Mouse (Mus musculus) left cerebral cortex, postnatal 14 days (tissue): ENCODE measurements at regions not wholly inside any gene's neighbourhood (a gene's known extent, or its start where the extent isn't known, plus 50 kb on each side); places are given as distances from the start of the nearest gene placed in this dataset.

Experiments
- DNase-seq, 2 experiments: peaks; one replicate each; pipeline ENCODE4 v3.0.0; 2021 to 2022; ENCODE audit warnings: low spot score in 2 of 2, mixed read lengths in 1 of 2
- intact Hi-C: fragments of 180-260 bp; cut with DNase I; formaldehyde crosslinking; loops from one replicate; pipeline ENCODE4 v1.15.1; 2025

DNA sequence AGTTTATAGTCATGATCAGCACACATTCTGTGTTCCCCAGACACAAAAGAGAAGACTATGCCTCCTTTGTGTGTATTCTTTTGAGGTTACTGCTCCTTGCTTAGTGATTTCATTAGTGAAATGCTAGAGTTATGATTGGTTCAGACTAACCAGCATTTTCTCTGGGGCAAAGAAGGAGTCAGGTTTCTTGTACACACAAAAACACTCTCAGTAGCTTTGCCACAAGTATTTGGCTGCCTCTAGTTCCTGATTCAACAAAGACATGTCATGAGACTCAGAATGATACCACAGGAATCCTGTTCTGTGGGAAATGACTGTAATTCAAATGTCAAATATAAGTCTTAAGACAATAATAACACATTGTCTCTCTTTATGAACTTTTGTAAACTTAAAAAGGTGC lies 86.9 kb downstream of the Alx1 start:
- DNase-seq, result no peak
- intact Hi-C loops, result no loop called here

DNA sequence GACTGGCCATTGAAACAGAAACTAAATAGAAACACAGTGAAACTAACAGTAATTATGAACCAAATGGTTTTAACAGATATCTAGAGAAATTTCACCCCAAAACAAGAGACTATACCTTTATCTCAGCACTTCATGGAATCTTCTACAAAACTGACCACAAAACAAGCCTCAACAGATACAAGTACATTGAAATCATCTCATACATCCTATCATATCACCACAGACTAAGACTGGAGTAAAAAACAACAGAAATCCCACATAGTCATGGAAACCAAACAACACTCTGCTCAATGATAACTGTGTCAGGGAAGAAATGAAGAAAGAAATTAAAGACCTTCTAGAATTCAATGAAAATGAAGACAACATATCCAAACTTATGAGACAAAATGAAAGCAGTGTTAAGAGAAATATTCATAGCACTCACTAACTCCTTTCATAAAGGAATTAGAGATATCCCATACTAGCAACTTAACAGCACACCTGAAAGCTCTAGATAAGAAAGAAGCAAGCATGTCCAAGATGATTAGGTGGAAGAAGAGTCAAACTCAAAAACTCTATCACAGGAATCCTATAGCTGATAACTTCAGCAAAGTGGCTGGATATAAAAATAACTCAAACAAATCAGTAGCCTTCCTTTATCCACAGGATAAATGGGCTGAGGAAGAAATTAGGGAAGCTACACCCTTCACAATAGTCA lies 89.0 kb downstream of the Alx1 start:
- intact Hi-C loops, result no loop called here
- no peak for DNase-seq

GRCm38 (mm10) chr10:102931445-102931844 lies 98.6 kb downstream of the Alx1 start:
- no peak for DNase-seq
- intact Hi-C loops, result no loop called here

GRCm38 (mm10) chr10:102928651-102929050 lies 101.4 kb downstream of the Alx1 start:
- no peak for DNase-seq
- intact Hi-C loops, result no loop called here

GRCm38 (mm10) chr10:102897368-102897767 lies 132.6 kb downstream of the Alx1 start:
- intact Hi-C loops, result no loop called here
- DNase-seq, result no peak

GRCm38 (mm10) chr10:102895952-102896351 lies 134.1 kb downstream of the Alx1 start:
- intact Hi-C loops, result no loop called here

GRCm38 (mm10) chr10:102892373-102892772 lies 137.6 kb downstream of the Alx1 start:
- intact Hi-C loops, result no loop called here
- no peak for DNase-seq

More at GRCm38 (mm10) chr10:102895952-102896351, 134.1 kb downstream of the Alx1 start:
- DNase-seq, result no peak

DNA sequence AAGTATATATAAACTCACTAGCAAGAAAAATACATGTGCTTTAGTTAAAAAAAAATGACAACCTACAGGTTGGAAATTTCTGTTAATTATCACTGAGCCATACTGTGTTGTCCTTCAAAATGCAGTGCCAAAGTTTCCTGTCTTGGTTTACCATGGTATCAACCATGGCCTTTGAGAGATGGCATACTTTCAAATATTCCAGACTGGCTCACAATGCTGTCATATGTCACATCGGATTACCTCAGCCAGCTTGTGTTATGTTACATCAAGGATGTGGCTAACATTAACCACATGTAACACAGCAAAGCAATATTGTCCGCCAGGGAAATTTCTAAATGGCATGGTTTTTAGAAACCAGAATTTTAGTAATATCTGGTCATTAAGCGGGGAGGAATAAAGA lies 140.3 kb downstream of the Alx1 start:
- no peak for DNase-seq
- intact Hi-C loops, result no loop called here

- no peak for DNase-seq
- intact Hi-C loops, result no loop called here
Measured at GRCm38 (mm10) chr10:102881824-102882438, 148.1 kb downstream of the Alx1 start.

DNA sequence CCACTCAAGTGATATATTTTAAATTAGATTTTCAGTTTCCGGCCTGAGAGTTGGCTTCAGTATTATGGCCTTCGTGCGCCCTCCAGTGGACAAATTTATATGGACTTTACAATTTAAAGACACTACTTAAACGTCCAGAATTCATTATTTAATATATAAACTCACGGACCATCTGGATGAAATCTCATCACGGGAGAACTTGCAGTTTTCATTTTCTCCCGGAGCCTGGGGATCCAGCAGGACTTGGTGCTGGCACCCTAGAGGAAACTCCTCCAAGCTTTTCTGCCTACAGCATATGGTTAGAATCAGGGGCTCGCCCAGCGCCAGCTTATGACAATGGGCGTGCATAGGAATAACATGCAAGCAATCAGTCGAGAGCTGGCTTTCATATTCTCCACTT lies 152.0 kb downstream of the Alx1 start:
- intact Hi-C loops, result loop anchor here (10.0 kb wide), 1 partner anchor 267 kb away; no protein-coding TSS in a partner anchor
- DNase-seq, result peak; percentile 40 to 45

GRCm38 (mm10) chr10:102876946-102877345 lies 153.1 kb downstream of the Alx1 start:
- no peak for DNase-seq
- intact Hi-C loops, result loop anchor here (10.0 kb wide), 1 partner anchor 268 kb away; no protein-coding TSS in a partner anchor

- peak; percentile 7 to 15 for DNase-seq
- intact Hi-C loops, result loop anchor here (2.0 kb wide), 1 partner anchor 328 kb away; no protein-coding TSS in a partner anchor
Measured at GRCm38 (mm10) chr10:102866920-102867319, 163.1 kb downstream of the Alx1 start.

GRCm38 (mm10) chr10:102836567-102837224 lies 193.3 kb downstream of the Alx1 start:
- peak; percentile 35 for DNase-seq
- intact Hi-C loops, result loop anchor here (2.0 kb wide), 1 partner anchor 386 kb away; no protein-coding TSS in a partner anchor

DNA sequence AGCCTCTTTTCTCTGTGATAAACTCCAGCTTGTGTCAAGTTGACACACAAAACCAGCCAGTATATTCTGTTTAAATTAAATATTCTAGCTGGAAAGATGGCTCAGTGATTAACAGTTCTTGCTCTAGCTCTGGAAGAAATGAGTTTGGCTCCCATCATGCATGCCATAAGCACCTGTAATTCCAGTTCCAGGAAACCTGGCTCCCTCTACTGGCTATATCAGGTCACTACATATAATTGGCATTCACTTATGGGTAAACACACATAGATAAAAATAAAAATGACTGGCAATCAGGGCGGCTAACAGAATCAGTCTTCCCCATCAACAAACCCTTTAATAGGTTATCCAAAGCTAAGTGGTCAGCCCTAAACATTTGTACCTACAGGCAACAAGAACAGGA lies 194.2 kb downstream of the Alx1 start:
- intact Hi-C loops, result loop anchor here (2.0 kb wide), 1 partner anchor 385 kb away; no protein-coding TSS in a partner anchor
- peak; percentile 6 to 12 for DNase-seq

- no peak for DNase-seq
- intact Hi-C loops, result no loop called here
Measured at GRCm38 (mm10) chr10:102829606-102830005, 200.4 kb downstream of the Alx1 start.

DNA sequence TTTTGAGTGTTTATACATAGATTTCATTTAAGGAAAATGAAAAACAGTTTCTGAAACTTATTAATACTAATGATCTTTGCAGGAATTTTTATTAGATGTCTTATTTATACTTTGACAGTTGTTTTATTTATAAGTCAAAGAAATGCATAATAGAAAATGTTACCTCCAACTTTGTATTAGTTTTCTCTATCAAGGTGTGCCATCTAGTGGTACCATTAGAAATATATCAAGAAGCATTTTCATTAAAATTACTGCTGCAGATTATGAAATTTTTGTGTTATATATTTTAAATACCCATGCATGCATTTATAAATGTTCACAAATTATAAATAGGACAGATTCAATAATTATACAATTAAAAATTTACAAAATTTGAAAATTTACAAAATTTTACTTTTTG lies 206.6 kb downstream of the Alx1 start:
- intact Hi-C loops, result loop anchor here (2.0 to 5.0 kb wide), 2 partner anchors 329 to 371 kb away; no protein-coding TSS in a partner anchor
- no peak for DNase-seq

GRCm38 (mm10) chr10:102801391-102801790 lies 228.6 kb downstream of the Alx1 start:
- intact Hi-C loops, result no loop called here
- DNase-seq, result no peak

DNA sequence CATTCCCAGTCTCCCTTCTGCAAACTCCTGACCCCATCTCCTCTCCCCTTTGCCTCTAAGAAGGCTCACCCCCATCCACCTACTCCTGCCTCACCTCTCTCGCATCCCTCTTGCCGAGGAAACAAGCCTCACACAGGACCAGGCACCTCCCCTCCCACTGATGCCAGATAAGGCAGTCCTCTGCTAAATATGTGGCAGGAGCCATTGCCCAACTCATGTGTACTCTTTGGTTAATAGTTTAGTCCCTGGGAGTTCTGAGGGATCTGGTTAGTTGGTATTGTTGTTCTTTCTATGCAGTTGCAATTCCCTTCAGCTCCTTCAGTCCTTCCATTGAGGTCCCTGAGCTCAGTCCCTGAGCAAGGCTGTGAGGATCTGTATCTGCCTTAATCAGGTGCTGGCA lies 250.8 kb downstream of the Alx1 start:
- intact Hi-C loops, result no loop called here
- no peak for DNase-seq

- intact Hi-C loops, result no loop called here
Measured at GRCm38 (mm10) chr10:102763696-102764095, 251.7 kb downstream of the Rassf9 start.

DNA sequence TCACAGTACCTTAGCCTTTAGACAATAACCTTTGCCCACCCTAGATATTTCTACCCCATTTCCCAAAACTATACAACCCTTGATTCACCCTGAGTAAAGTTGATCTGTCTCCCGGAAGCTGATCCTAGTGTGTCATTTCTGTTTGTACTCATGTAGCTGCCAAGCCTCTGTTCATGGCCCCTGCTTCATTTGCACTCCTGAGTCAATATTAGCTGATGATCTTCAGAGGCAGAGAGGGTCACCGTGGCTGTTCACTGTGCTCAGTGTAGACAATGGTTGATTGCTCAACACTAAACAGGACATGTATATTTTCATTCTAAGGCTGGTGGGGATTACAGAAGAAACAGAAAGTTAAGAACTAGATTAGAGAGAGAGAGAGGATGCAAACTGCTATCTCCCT lies 250.4 kb downstream of the Rassf9 start:
- no peak for DNase-seq
- intact Hi-C loops, result no loop called here

More at GRCm38 (mm10) chr10:102763696-102764095, 251.7 kb downstream of the Rassf9 start:
- no peak for DNase-seq
